Mouse (Mus musculus): ENCODE data around the gene Gm4871. TPM values are rescaled to one million over a fixed set of nuclear protein-coding genes. Genes with fewer than 3 reads are reported as not detected.

Gm4871 gene
- total and polyA plus RNA-seq, 3 experiments, result not detected

Other genes with a start within 250 kb of the Gm4871 start
- 3.9 and 4.0 TPM in 2 replicates for gene Smurf1, start 66.9 kb downstream of the Gm4871 start, total RNA-seq (2012; rRNA removed)
- gene Smurf1, start 66.9 kb downstream of the Gm4871 start, polyA plus RNA-seq (2012; ENCODE audit: insufficient read depth in 1 of 2, insufficient read length in 2 of 2, low read depth in 1 of 2, low replicate concordance in 2 of 2, missing spikeins in 1 of 2), result 10 to 100 TPM in 1 of 2 experiments, not detected in 1; 10.6 TPM
- gene 1700018F24Rik, start 10.2 kb upstream of the Gm4871 start, total RNA-seq (2012; rRNA removed), result not detected in 2 replicates
- gene 1700018F24Rik, start 10.2 kb upstream of the Gm4871 start, polyA plus RNA-seq (2012; ENCODE audit: insufficient read depth in 1 of 2, insufficient read length in 2 of 2, low read depth in 1 of 2, low replicate concordance in 2 of 2, missing spikeins in 1 of 2), result not detected
- 85.8 and 96.9 TPM in 2 replicates for gene Arpc1a, start 51.1 kb upstream of the Gm4871 start, total RNA-seq (2012; rRNA removed)
- gene Arpc1a, start 51.1 kb upstream of the Gm4871 start, polyA plus RNA-seq (2012; ENCODE audit: insufficient read depth in 1 of 2, insufficient read length in 2 of 2, low read depth in 1 of 2, low replicate concordance in 2 of 2, missing spikeins in 1 of 2), result 100 to 1,000 TPM; 187 to 306 TPM
- 0.35 and 2.5 TPM in 2 replicates for gene Kpna7, start 51.3 kb upstream of the Gm4871 start, total RNA-seq (2012; rRNA removed)
- 1 to 10 TPM in 1 of 2 experiments, not detected in 1; 2.2 TPM for gene Kpna7, start 51.3 kb upstream of the Gm4871 start, polyA plus RNA-seq (2012; ENCODE audit: insufficient read depth in 1 of 2, insufficient read length in 2 of 2, low read depth in 1 of 2, low replicate concordance in 2 of 2, missing spikeins in 1 of 2)
- gene Arpc1b, start 81.5 kb upstream of the Gm4871 start, total RNA-seq (2012; rRNA removed), result 432 and 582 TPM in 2 replicates
- gene Arpc1b, start 81.5 kb upstream of the Gm4871 start, polyA plus RNA-seq (2012; ENCODE audit: insufficient read depth in 1 of 2, insufficient read length in 2 of 2, low read depth in 1 of 2, low replicate concordance in 2 of 2, missing spikeins in 1 of 2), result 100 to 1,000 TPM; 143 to 708 TPM
- 104 and 106 TPM in 2 replicates for gene Pdap1, start 107.5 kb upstream of the Gm4871 start, total RNA-seq (2012; rRNA removed)
- 100 to 1,000 TPM in 1 of 2 experiments, not detected in 1; 301 TPM for gene Pdap1, start 107.5 kb upstream of the Gm4871 start, polyA plus RNA-seq (2012; ENCODE audit: insufficient read depth in 1 of 2, insufficient read length in 2 of 2, low read depth in 1 of 2, low replicate concordance in 2 of 2, missing spikeins in 1 of 2)
- 203 and 207 TPM in 2 replicates for gene Bud31, start 107.6 kb upstream of the Gm4871 start, total RNA-seq (2012; rRNA removed)
- 100 to 1,000 TPM in 1 of 2 experiments, not detected in 1; 193 TPM for gene Bud31, start 107.6 kb upstream of the Gm4871 start, polyA plus RNA-seq (2012; ENCODE audit: insufficient read depth in 1 of 2, insufficient read length in 2 of 2, low read depth in 1 of 2, low replicate concordance in 2 of 2, missing spikeins in 1 of 2)
- 20.4 and 21.0 TPM in 2 replicates for gene Ptcd1, start 134.4 kb upstream of the Gm4871 start, total RNA-seq (2012; rRNA removed)
- 10 to 100 TPM in 1 of 2 experiments, not detected in 1; 22.3 TPM for gene Ptcd1, start 134.4 kb upstream of the Gm4871 start, polyA plus RNA-seq (2012; ENCODE audit: insufficient read depth in 1 of 2, insufficient read length in 2 of 2, low read depth in 1 of 2, low replicate concordance in 2 of 2, missing spikeins in 1 of 2)
- gene Cpsf4, start 134.5 kb upstream of the Gm4871 start, total RNA-seq (2012; rRNA removed), result 72.0 and 75.3 TPM in 2 replicates
- gene Cpsf4, start 134.5 kb upstream of the Gm4871 start, polyA plus RNA-seq (2012; ENCODE audit: insufficient read depth in 1 of 2, insufficient read length in 2 of 2, low read depth in 1 of 2, low replicate concordance in 2 of 2, missing spikeins in 1 of 2), result 10 to 100 TPM in 1 of 2 experiments, not detected in 1; 88.2 TPM
- gene Atp5j2, start 159.3 kb upstream of the Gm4871 start, total RNA-seq (2012; rRNA removed), result 493 and 517 TPM in 2 replicates
- gene Atp5j2, start 159.3 kb upstream of the Gm4871 start, polyA plus RNA-seq (2012; ENCODE audit: insufficient read depth in 1 of 2, insufficient read length in 2 of 2, low read depth in 1 of 2, low replicate concordance in 2 of 2, missing spikeins in 1 of 2), result 100 to 1,000 TPM; 543 to 733 TPM
- 6.7 and 7.1 TPM in 2 replicates for gene Zkscan14, start 169.1 kb upstream of the Gm4871 start, total RNA-seq (2012; rRNA removed)
- gene Zkscan14, start 169.1 kb upstream of the Gm4871 start, polyA plus RNA-seq (2012; ENCODE audit: insufficient read depth in 1 of 2, insufficient read length in 2 of 2, low read depth in 1 of 2, low replicate concordance in 2 of 2, missing spikeins in 1 of 2), result 1 to 10 TPM in 1 of 2 experiments, not detected in 1; 7.5 TPM
- gene Zkscan5, start 171.8 kb upstream of the Gm4871 start, total RNA-seq (2012; rRNA removed), result 7.8 and 8.7 TPM in 2 replicates
- gene Zkscan5, start 171.8 kb upstream of the Gm4871 start, polyA plus RNA-seq (2012; ENCODE audit: insufficient read depth in 1 of 2, insufficient read length in 2 of 2, low read depth in 1 of 2, low replicate concordance in 2 of 2, missing spikeins in 1 of 2), result 1 to 10 TPM in 1 of 2 experiments, not detected in 1; 9.8 TPM
- 26.9 and 30.3 TPM in 2 replicates for gene Zfp655, start 199.0 kb upstream of the Gm4871 start, total RNA-seq (2012; rRNA removed)
- 10 to 100 TPM; 25.2 to 35.3 TPM for gene Zfp655, start 199.0 kb upstream of the Gm4871 start, polyA plus RNA-seq (2012; ENCODE audit: insufficient read depth in 1 of 2, insufficient read length in 2 of 2, low read depth in 1 of 2, low replicate concordance in 2 of 2, missing spikeins in 1 of 2)
- gene Zscan25, start 247.7 kb upstream of the Gm4871 start, total RNA-seq (2012; rRNA removed), result 13.9 and 15.1 TPM in 2 replicates
- gene Zscan25, start 247.7 kb upstream of the Gm4871 start, polyA plus RNA-seq (2012; ENCODE audit: insufficient read depth in 1 of 2, insufficient read length in 2 of 2, low read depth in 1 of 2, low replicate concordance in 2 of 2, missing spikeins in 1 of 2), result 10 to 100 TPM in 1 of 2 experiments, not detected in 1; 26.5 TPM

All from MEL (cell line).